Mouse (Mus musculus): ENCODE results near the gene C1qtnf5. TPM values are rescaled to one million over a fixed set of nuclear protein-coding genes. Genes with fewer than 3 reads are reported as not detected.

C1qtnf5 gene
- total RNA-seq, 2 experiments from 2014 or later, result not detected

- ATAC-seq (replicated peaks; ENCODE audit: poor library complexity, severe bottlenecking), result no peak
Measured at GRCm38 (mm10) chr9:44078955-44079756, 27.9 kb upstream of the C1qtnf5 start.

GRCm38 (mm10) chr9:44079997-44080780, 26.9 kb upstream of the C1qtnf5 start:
- ATAC-seq (replicated peaks; ENCODE audit: poor library complexity, severe bottlenecking), result no peak

- peak; percentile 38 for ATAC-seq (replicated peaks; ENCODE audit: poor library complexity, severe bottlenecking)
Measured at GRCm38 (mm10) chr9:44080953-44081352, 26.1 kb upstream of the C1qtnf5 start.

- no peak for ATAC-seq (replicated peaks; ENCODE audit: poor library complexity, severe bottlenecking)
Measured at GRCm38 (mm10) chr9:44081581-44081980, 25.5 kb upstream of the C1qtnf5 start.

- no peak for ATAC-seq (replicated peaks; ENCODE audit: poor library complexity, severe bottlenecking)
Measured at GRCm38 (mm10) chr9:44082266-44082665, 24.8 kb upstream of the C1qtnf5 start.

GRCm38 (mm10) chr9:44083392-44084121, 23.5 kb upstream of the C1qtnf5 start:
- no peak for ATAC-seq (replicated peaks; ENCODE audit: poor library complexity, severe bottlenecking)

- ATAC-seq (replicated peaks; ENCODE audit: poor library complexity, severe bottlenecking), result no peak
Measured at GRCm38 (mm10) chr9:44084236-44084635, 22.8 kb upstream of the C1qtnf5 start.

- peak; percentile 51 for ATAC-seq (replicated peaks; ENCODE audit: poor library complexity, severe bottlenecking)
Measured at GRCm38 (mm10) chr9:44084659-44085229, 22.3 kb upstream of the C1qtnf5 start.

- ATAC-seq (replicated peaks; ENCODE audit: poor library complexity, severe bottlenecking), result no peak
Measured at GRCm38 (mm10) chr9:44085276-44085675, 21.8 kb upstream of the C1qtnf5 start.

- ATAC-seq (replicated peaks; ENCODE audit: poor library complexity, severe bottlenecking), result no peak
Measured at GRCm38 (mm10) chr9:44085741-44086665, 21.0 kb upstream of the C1qtnf5 start.

- ATAC-seq (replicated peaks; ENCODE audit: poor library complexity, severe bottlenecking), result no peak
Measured at GRCm38 (mm10) chr9:44086960-44087359, 20.1 kb upstream of the C1qtnf5 start.

- ATAC-seq (replicated peaks; ENCODE audit: poor library complexity, severe bottlenecking), result peak; percentile 26
Measured at GRCm38 (mm10) chr9:44087761-44088455, 19.1 kb upstream of the C1qtnf5 start.

GRCm38 (mm10) chr9:44088877-44089608, 18.0 kb upstream of the C1qtnf5 start:
- peak; percentile 65 for ATAC-seq (replicated peaks; ENCODE audit: poor library complexity, severe bottlenecking)

GRCm38 (mm10) chr9:44093612-44094503, 13.2 kb upstream of the C1qtnf5 start:
- ATAC-seq (replicated peaks; ENCODE audit: poor library complexity, severe bottlenecking), result peak; percentile 42

GRCm38 (mm10) chr9:44094737-44095136, 12.3 kb upstream of the C1qtnf5 start:
- peak; percentile 92 for ATAC-seq (replicated peaks; ENCODE audit: poor library complexity, severe bottlenecking)

GRCm38 (mm10) chr9:44095781-44096180, 11.3 kb upstream of the C1qtnf5 start:
- ATAC-seq (replicated peaks; ENCODE audit: poor library complexity, severe bottlenecking), result no peak

GRCm38 (mm10) chr9:44096536-44096935, 10.5 kb upstream of the C1qtnf5 start:
- ATAC-seq (replicated peaks; ENCODE audit: poor library complexity, severe bottlenecking), result no peak

Data from granulocyte monocyte progenitor cell, adult 5-6 weeks (primary cell).